Mouse (Mus musculus): ENCODE data around the gene Syn3. TPM values are rescaled to one million over a fixed set of nuclear protein-coding genes. Genes with fewer than 3 reads are reported as not detected.

The Syn3 gene
- polyA plus RNA-seq, 1 experiment = 0.18 TPM

DNA sequence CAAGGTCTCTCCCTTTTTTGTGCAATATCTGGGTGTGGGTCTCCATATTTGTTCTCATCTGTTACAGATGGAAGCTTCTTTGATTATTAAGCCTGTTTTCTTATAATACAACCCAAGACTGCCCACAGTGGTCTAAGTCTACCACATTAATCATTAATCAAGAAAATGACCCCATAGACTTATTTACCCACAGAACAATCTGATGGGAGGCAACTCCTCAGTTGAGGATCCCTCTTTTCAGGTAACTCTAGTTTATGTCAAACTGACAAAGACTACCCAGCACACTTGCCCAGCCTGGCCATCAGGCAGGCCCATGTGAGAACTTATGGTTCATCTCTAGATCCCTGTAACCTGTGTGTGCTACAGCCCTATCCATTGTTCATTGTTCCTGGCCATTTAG, 345.5 kb downstream of the Syn3 start:
- no peaks in the 10 kb centered on the region for H3K36me3 ChIP-seq (ENCODE audit: control insufficient read depth, insufficient read depth, low read length)
- TF ChIP-seq CTCF (IDR thresholded peaks at IDR 0.05; ENCODE audit: extremely low read depth, insufficient read depth, insufficient read length, insufficient replicate concordance) (no peak), POLR2A (IDR thresholded peaks at IDR 0.05; ENCODE audit: low read depth, low read length) (no peak)
- no peak for DNase-seq (ENCODE audit: low read depth in 1 of 2, low spot score in 2 of 2)
- H3K27me3 ChIP-seq (ENCODE audit: control insufficient read depth, insufficient read depth, low read length) = no peaks in the 10 kb centered on the region
- no peaks in the 10 kb centered on the region for H3K4me1 ChIP-seq (ENCODE audit: control insufficient read depth, insufficient read depth, insufficient read length)
- H3K4me3 ChIP-seq (ENCODE audit: extremely low read depth, insufficient read depth, insufficient read length) = no peak overlapping the region
- H3K27ac ChIP-seq (ENCODE audit: insufficient read depth, low read length) = no peak overlapping the region

DNA sequence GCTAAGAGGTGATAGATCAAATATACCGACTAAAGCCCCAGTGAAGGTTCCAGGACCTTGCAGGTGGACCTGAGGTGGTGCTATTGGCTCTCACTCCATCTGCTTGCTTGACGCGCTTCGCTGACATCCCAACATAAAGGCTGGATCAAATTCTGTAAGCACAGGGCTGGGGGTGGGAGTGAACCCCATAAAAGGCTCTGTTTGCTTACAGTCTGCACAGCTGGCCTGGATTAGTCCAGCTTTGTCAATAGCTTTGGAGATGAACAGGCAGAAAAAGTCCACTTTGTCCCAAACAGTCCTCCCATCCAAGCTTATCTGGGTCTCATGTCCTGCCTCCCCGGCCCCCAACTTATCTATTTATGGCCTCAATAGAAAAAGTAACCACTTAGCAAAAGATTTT, 347.3 kb downstream of the Syn3 start:
- Histone ChIP-seq H3K27ac (ENCODE audit: insufficient read depth, low read length) (no peak overlapping the region), H3K36me3 (ENCODE audit: control insufficient read depth, insufficient read depth, low read length) (no peaks in the 10 kb centered on the region), H3K4me1 (ENCODE audit: control insufficient read depth, insufficient read depth, insufficient read length) (no peaks in the 10 kb centered on the region), H3K4me3 (ENCODE audit: extremely low read depth, insufficient read depth, insufficient read length) (no peak overlapping the region), H3K27me3 (ENCODE audit: control insufficient read depth, insufficient read depth, low read length) (no peaks in the 10 kb centered on the region)
- TF ChIP-seq POLR2A (IDR thresholded peaks at IDR 0.05; ENCODE audit: low read depth, low read length) (no peak), CTCF (IDR thresholded peaks at IDR 0.05; ENCODE audit: extremely low read depth, insufficient read depth, insufficient read length, insufficient replicate concordance) (no peak)
- 87% methylated on average over 5 of the region's 5 CpGs for WGBS
- DNase-seq (ENCODE audit: low read depth in 1 of 2, low spot score in 2 of 2) = no peak

DNA sequence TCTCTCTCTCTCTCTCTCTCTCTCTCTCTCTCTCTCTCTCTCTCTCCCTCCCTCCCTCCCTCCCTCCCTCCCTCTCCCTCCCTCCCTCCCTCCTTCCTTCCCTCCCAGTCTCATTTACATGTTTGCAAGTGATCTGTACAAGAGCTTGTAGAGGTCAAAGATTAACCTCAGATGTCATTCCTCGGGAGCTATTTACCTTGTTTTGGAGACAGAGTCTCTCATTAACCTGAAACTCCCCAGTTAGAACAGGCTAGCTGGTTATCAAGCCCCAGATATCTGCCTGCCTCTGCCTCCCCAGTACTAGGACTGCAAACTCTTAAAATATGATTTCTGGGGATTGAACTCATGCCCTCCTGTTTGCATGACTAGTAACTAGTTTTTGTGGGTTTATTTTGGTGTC, 348.6 kb downstream of the Syn3 start:
- TF ChIP-seq POLR2A (IDR thresholded peaks at IDR 0.05; ENCODE audit: low read depth, low read length) (no peak), CTCF (IDR thresholded peaks at IDR 0.05; ENCODE audit: extremely low read depth, insufficient read depth, insufficient read length, insufficient replicate concordance) (no peak)
- no peak for DNase-seq (ENCODE audit: low read depth in 1 of 2, low spot score in 2 of 2)
- Histone ChIP-seq H3K27ac (ENCODE audit: insufficient read depth, low read length) (no peak overlapping the region), H3K27me3 (ENCODE audit: control insufficient read depth, insufficient read depth, low read length) (no peaks in the 10 kb centered on the region), H3K4me3 (ENCODE audit: extremely low read depth, insufficient read depth, insufficient read length) (no peak overlapping the region), H3K36me3 (ENCODE audit: control insufficient read depth, insufficient read depth, low read length) (no peaks in the 10 kb centered on the region), H3K4me1 (ENCODE audit: control insufficient read depth, insufficient read depth, insufficient read length) (no peaks in the 10 kb centered on the region)
- 78% methylated on average over 1 of the region's 1 CpGs for whole genome bisulfite sequencing

DNA sequence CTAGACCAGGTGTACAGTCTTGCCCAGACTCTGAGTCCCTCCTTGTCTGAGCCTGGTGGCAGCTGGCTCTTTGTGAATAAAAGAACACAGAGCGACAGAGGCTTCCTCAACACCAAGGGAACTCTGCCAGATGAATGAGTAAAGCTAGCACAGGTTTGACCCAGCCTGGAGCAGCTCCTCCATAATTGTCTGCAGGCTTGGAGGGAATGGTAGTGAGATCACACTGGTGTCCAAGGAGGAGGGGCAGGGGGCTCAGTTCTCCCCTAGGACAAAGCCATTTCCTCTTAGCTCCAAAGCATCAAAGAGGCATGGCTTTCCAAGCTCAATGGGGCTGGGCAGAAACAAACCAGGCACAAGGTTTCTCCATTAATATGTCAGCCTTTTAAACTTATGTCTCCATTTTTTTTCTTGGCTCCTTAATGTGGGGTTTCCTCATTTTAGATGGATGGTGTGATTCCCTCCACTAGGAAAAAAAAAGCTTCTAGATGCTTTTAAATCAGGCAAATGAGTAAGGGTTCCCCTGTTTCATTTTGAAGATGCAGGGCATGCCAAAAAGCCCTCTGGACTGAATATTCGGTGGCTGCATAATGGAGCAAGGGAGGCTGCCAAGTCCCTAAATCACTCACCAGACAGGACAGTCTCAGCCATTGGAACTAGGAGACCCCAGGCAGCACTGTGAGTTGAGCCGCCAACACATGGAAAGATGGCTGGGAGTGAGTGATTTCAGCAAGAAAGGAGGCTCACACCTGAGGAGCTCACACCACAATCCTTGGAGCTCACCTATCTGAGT, 349.5 kb downstream of the Syn3 start:
- Histone ChIP-seq H3K4me1 (ENCODE audit: control insufficient read depth, insufficient read depth, insufficient read length) (no peaks in the 10 kb centered on the region), H3K4me3 (ENCODE audit: extremely low read depth, insufficient read depth, insufficient read length) (no peak overlapping the region), H3K27ac (ENCODE audit: insufficient read depth, low read length) (no peak overlapping the region), H3K36me3 (ENCODE audit: control insufficient read depth, insufficient read depth, low read length) (no peaks in the 10 kb centered on the region), H3K27me3 (ENCODE audit: control insufficient read depth, insufficient read depth, low read length) (no peaks in the 10 kb centered on the region)
- 80% methylated on average over 3 of the region's 3 CpGs for WGBS
- no peak for TF ChIP-seq POLR2A (IDR thresholded peaks at IDR 0.05; ENCODE audit: low read depth, low read length)
- TF ChIP-seq CTCF (IDR thresholded peaks at IDR 0.05; ENCODE audit: extremely low read depth, insufficient read depth, insufficient read length, insufficient replicate concordance) = no peak
- no peak for DNase-seq (ENCODE audit: low read depth in 1 of 2, low spot score in 2 of 2)

DNA sequence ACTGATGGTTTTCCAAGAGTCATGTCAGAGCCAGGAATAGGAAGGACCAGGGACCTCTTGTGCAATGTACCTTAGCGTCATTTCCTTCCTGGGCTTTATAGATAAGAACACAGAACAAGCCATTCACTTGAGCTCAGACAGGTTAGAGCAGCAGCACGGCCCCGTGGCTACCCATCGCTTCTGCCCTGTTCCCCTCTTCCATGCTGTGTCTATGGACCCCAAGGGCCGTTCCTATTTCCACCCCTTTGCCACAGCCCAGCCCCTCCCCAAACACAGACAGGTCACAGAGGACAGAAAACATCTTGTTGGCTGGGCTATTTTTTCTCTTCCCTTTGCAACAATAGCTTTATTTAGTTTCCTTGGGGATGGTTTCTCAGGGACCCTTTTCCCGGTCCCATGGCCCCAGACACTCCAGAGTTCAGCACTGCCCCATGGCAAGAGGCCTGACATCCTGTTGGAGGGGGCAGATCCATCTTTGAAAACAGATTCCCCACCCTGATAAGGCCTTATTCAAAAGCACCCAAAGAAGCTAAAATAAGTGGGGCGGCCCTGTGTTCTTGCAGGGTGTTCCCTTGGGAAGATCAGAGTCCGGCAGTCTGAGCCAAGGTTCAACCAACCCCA, 359.5 kb downstream of the Syn3 start:
- Histone ChIP-seq H3K27ac (ENCODE audit: insufficient read depth, low read length) (no peak overlapping the region), H3K4me3 (ENCODE audit: extremely low read depth, insufficient read depth, insufficient read length) (no peak overlapping the region), H3K4me1 (ENCODE audit: control insufficient read depth, insufficient read depth, insufficient read length) (no peaks in the 10 kb centered on the region), H3K27me3 (ENCODE audit: control insufficient read depth, insufficient read depth, low read length) (no peaks in the 10 kb centered on the region), H3K36me3 (ENCODE audit: control insufficient read depth, insufficient read depth, low read length) (no peaks in the 10 kb centered on the region)
- no peak for DNase-seq (ENCODE audit: low read depth in 1 of 2, low spot score in 2 of 2)
- WGBS = 36% methylated on average over 8 of the region's 8 CpGs
- no peak for TF ChIP-seq POLR2A (IDR thresholded peaks at IDR 0.05; ENCODE audit: low read depth, low read length)
- TF ChIP-seq CTCF (IDR thresholded peaks at IDR 0.05; ENCODE audit: extremely low read depth, insufficient read depth, insufficient read length, insufficient replicate concordance) = no peak

DNA sequence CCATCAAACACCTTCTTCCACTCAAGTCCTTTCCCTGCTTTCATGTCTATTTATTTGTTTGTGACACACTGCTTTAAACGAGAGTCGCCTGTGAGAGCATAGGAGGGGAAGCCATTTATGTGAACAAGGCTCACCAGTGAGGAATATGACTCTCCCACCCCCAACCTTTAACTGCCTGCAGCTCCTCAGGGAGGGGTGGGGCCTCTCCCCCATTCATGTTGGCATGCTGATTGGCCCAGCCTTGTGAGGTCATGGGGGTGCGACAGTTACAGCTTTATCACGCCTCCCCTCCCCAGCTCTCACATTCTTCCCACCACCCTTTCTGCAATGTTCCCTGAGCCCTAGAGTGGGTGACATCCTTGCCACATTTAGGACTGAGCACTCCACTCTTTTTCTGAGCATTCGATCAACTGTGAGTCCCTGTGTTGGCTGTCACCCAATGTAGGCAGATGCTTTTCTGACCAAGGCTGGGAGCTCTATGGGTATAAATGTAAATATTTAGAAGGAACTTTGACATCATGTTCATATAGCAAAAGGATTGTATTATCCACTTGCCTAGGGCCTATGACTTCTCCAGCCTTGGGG, 361.0 kb downstream of the Syn3 start:
- H3K27me3 ChIP-seq (ENCODE audit: control insufficient read depth, insufficient read depth, low read length) = no peaks in the 10 kb centered on the region
- no peak overlapping the region for H3K27ac ChIP-seq (ENCODE audit: insufficient read depth, low read length)
- no peak overlapping the region for H3K4me3 ChIP-seq (ENCODE audit: extremely low read depth, insufficient read depth, insufficient read length)
- H3K36me3 ChIP-seq (ENCODE audit: control insufficient read depth, insufficient read depth, low read length) = no peaks in the 10 kb centered on the region
- WGBS = 89% methylated on average over 5 of the region's 5 CpGs
- H3K4me1 ChIP-seq (ENCODE audit: control insufficient read depth, insufficient read depth, insufficient read length) = no peaks in the 10 kb centered on the region
- DNase-seq (ENCODE audit: low read depth in 1 of 2, low spot score in 2 of 2) = no peak
- TF ChIP-seq POLR2A (IDR thresholded peaks at IDR 0.05; ENCODE audit: low read depth, low read length) (no peak), CTCF (IDR thresholded peaks at IDR 0.05; ENCODE audit: extremely low read depth, insufficient read depth, insufficient read length, insufficient replicate concordance) (no peak)

DNA sequence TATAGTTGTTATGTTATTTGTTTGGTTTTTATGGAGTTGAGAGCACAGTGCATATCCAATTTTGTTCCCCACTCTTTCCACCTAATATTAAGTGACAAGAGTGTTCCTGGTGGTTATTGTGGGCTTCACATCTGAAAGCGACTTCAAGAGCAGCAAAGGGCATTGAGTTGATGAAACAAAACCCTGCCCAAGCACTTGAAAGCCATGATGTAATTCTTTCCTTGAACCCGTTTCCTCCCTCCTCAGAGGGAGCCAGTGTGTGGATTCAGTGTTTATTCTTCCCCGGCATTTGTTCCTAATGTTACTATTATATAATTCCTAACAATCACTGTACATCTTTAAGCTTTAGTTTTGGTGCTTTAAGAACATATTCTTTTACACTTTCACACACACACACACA, 361.6 kb downstream of the Syn3 start:
- TF ChIP-seq CTCF (IDR thresholded peaks at IDR 0.05; ENCODE audit: extremely low read depth, insufficient read depth, insufficient read length, insufficient replicate concordance) (no peak), POLR2A (IDR thresholded peaks at IDR 0.05; ENCODE audit: low read depth, low read length) (no peak)
- WGBS = 85% methylated on average over 3 of the region's 3 CpGs
- DNase-seq (ENCODE audit: low read depth in 1 of 2, low spot score in 2 of 2) = no peak
- Histone ChIP-seq H3K27me3 (ENCODE audit: control insufficient read depth, insufficient read depth, low read length) (no peaks in the 10 kb centered on the region), H3K36me3 (ENCODE audit: control insufficient read depth, insufficient read depth, low read length) (no peaks in the 10 kb centered on the region), H3K27ac (ENCODE audit: insufficient read depth, low read length) (no peak overlapping the region), H3K4me3 (ENCODE audit: extremely low read depth, insufficient read depth, insufficient read length) (no peak overlapping the region), H3K4me1 (ENCODE audit: control insufficient read depth, insufficient read depth, insufficient read length) (no peaks in the 10 kb centered on the region)
